Mouse (Mus musculus): Measurements from ENCODE around the gene Pigk. TPM values are rescaled to one million over a fixed set of nuclear protein-coding genes. Genes with fewer than 3 reads are reported as not detected.

The Pigk gene
- polyA plus RNA-seq, 1 experiment = 5.8 TPM

GRCm38 (mm10) chr3:152744301-152744700, 30.4 kb downstream of the Pigk start:
- WGBS = 93% methylated on average over 12 of the region's 12 CpGs
- TF ChIP-seq CTCF (IDR thresholded peaks at IDR 0.05; ENCODE audit: extremely low read depth, insufficient read depth, insufficient read length, insufficient replicate concordance) (no peak), POLR2A (IDR thresholded peaks at IDR 0.05; ENCODE audit: low read depth, low read length) (no peak)
- Histone ChIP-seq H3K4me1 (ENCODE audit: control insufficient read depth, insufficient read depth, insufficient read length) (no peaks in the 10 kb centered on the region), H3K4me3 (ENCODE audit: extremely low read depth, insufficient read depth, insufficient read length) (no peak overlapping the region), H3K27ac (ENCODE audit: insufficient read depth, low read length) (no peak overlapping the region), H3K36me3 (ENCODE audit: control insufficient read depth, insufficient read depth, low read length) (peaks cover 6% of the 10 kb centered on the region), H3K27me3 (ENCODE audit: control insufficient read depth, insufficient read depth, low read length) (no peaks in the 10 kb centered on the region)
- DNase-seq (ENCODE audit: low read depth in 1 of 2, low spot score in 2 of 2) = no peak

GRCm38 (mm10) chr3:152745611-152746010, 31.7 kb downstream of the Pigk start:
- WGBS = 96% methylated on average over 9 of the region's 9 CpGs
- TF ChIP-seq CTCF (IDR thresholded peaks at IDR 0.05; ENCODE audit: extremely low read depth, insufficient read depth, insufficient read length, insufficient replicate concordance) = no peak
- TF ChIP-seq POLR2A (IDR thresholded peaks at IDR 0.05; ENCODE audit: low read depth, low read length) = no peak
- Histone ChIP-seq H3K27me3 (ENCODE audit: control insufficient read depth, insufficient read depth, low read length) (no peaks in the 10 kb centered on the region), H3K36me3 (ENCODE audit: control insufficient read depth, insufficient read depth, low read length) (peaks cover 6% of the 10 kb centered on the region), H3K27ac (ENCODE audit: insufficient read depth, low read length) (no peak overlapping the region), H3K4me1 (ENCODE audit: control insufficient read depth, insufficient read depth, insufficient read length) (no peaks in the 10 kb centered on the region), H3K4me3 (ENCODE audit: extremely low read depth, insufficient read depth, insufficient read length) (no peak overlapping the region)
- no peak for DNase-seq (ENCODE audit: low read depth in 1 of 2, low spot score in 2 of 2)

GRCm38 (mm10) chr3:152749461-152749871, 35.6 kb downstream of the Pigk start:
- WGBS = 45% methylated on average over 3 of the region's 3 CpGs
- DNase-seq (ENCODE audit: low read depth in 1 of 2, low spot score in 2 of 2) = no peak
- Histone ChIP-seq H3K36me3 (ENCODE audit: control insufficient read depth, insufficient read depth, low read length) (peaks cover 5% of the 10 kb centered on the region; the same call in 1 of the 2 replicates), H3K27me3 (ENCODE audit: control insufficient read depth, insufficient read depth, low read length) (no peaks in the 10 kb centered on the region), H3K4me3 (ENCODE audit: extremely low read depth, insufficient read depth, insufficient read length) (no peak overlapping the region), H3K27ac (ENCODE audit: insufficient read depth, low read length) (no peak overlapping the region), H3K4me1 (ENCODE audit: control insufficient read depth, insufficient read depth, insufficient read length) (no peaks in the 10 kb centered on the region)
- no peak for TF ChIP-seq POLR2A (IDR thresholded peaks at IDR 0.05; ENCODE audit: low read depth, low read length)
- no peak for TF ChIP-seq CTCF (IDR thresholded peaks at IDR 0.05; ENCODE audit: extremely low read depth, insufficient read depth, insufficient read length, insufficient replicate concordance)

- Histone ChIP-seq H3K36me3 (ENCODE audit: control insufficient read depth, insufficient read depth, low read length) (peaks cover 5% of the 10 kb centered on the region; the same call in 1 of the 2 replicates), H3K27me3 (ENCODE audit: control insufficient read depth, insufficient read depth, low read length) (no peaks in the 10 kb centered on the region), H3K4me3 (ENCODE audit: extremely low read depth, insufficient read depth, insufficient read length) (no peak overlapping the region), H3K27ac (ENCODE audit: insufficient read depth, low read length) (no peak overlapping the region), H3K4me1 (ENCODE audit: control insufficient read depth, insufficient read depth, insufficient read length) (no peaks in the 10 kb centered on the region)
- WGBS = 78% methylated on average over 2 of the region's 2 CpGs
- no peak for DNase-seq (ENCODE audit: low read depth in 1 of 2, low spot score in 2 of 2)
- TF ChIP-seq POLR2A (IDR thresholded peaks at IDR 0.05; ENCODE audit: low read depth, low read length) (no peak), CTCF (IDR thresholded peaks at IDR 0.05; ENCODE audit: extremely low read depth, insufficient read depth, insufficient read length, insufficient replicate concordance) (no peak)
Observed at GRCm38 (mm10) chr3:152749881-152750280, 36.0 kb downstream of the Pigk start.

GRCm38 (mm10) chr3:152752911-152753310, 39.0 kb downstream of the Pigk start:
- Histone ChIP-seq H3K4me3 (ENCODE audit: extremely low read depth, insufficient read depth, insufficient read length) (no peak overlapping the region), H3K27me3 (ENCODE audit: control insufficient read depth, insufficient read depth, low read length) (no peaks in the 10 kb centered on the region), H3K36me3 (ENCODE audit: control insufficient read depth, insufficient read depth, low read length) (0 out of 2 replicates have a peak, but pooled peaks cover 2% of the 10 kb centered on the region), H3K4me1 (ENCODE audit: control insufficient read depth, insufficient read depth, insufficient read length) (no peaks in the 10 kb centered on the region), H3K27ac (ENCODE audit: insufficient read depth, low read length) (no peak overlapping the region)
- WGBS = 94% methylated on average over 1 of the region's 1 CpGs
- no peak for DNase-seq (ENCODE audit: low read depth in 1 of 2, low spot score in 2 of 2)
- TF ChIP-seq POLR2A (IDR thresholded peaks at IDR 0.05; ENCODE audit: low read depth, low read length) (no peak), CTCF (IDR thresholded peaks at IDR 0.05; ENCODE audit: extremely low read depth, insufficient read depth, insufficient read length, insufficient replicate concordance) (no peak)

- 86% methylated on average over 4 of the region's 4 CpGs for WGBS
- H3K27me3 ChIP-seq (ENCODE audit: control insufficient read depth, insufficient read depth, low read length) = no peaks in the 10 kb centered on the region
- no peaks in the 10 kb centered on the region for H3K4me1 ChIP-seq (ENCODE audit: control insufficient read depth, insufficient read depth, insufficient read length)
- H3K36me3 ChIP-seq (ENCODE audit: control insufficient read depth, insufficient read depth, low read length) = 0 out of 2 replicates have a peak, but pooled peaks cover 2% of the 10 kb centered on the region
- H3K27ac ChIP-seq (ENCODE audit: insufficient read depth, low read length) = no peak overlapping the region
- H3K4me3 ChIP-seq (ENCODE audit: extremely low read depth, insufficient read depth, insufficient read length) = no peak overlapping the region
- no peak for DNase-seq (ENCODE audit: low read depth in 1 of 2, low spot score in 2 of 2)
- no peak for TF ChIP-seq CTCF (IDR thresholded peaks at IDR 0.05; ENCODE audit: extremely low read depth, insufficient read depth, insufficient read length, insufficient replicate concordance)
- no peak for TF ChIP-seq POLR2A (IDR thresholded peaks at IDR 0.05; ENCODE audit: low read depth, low read length)
Observed at GRCm38 (mm10) chr3:152753345-152753744, 39.4 kb downstream of the Pigk start.

- H3K36me3 ChIP-seq (ENCODE audit: control insufficient read depth, insufficient read depth, low read length) = 0 out of 2 replicates have a peak, but pooled peaks cover 2% of the 10 kb centered on the region
- 93% methylated on average over 14 of the region's 14 CpGs for WGBS
- H3K27me3 ChIP-seq (ENCODE audit: control insufficient read depth, insufficient read depth, low read length) = no peaks in the 10 kb centered on the region
- no peaks in the 10 kb centered on the region for H3K4me1 ChIP-seq (ENCODE audit: control insufficient read depth, insufficient read depth, insufficient read length)
- DNase-seq (ENCODE audit: low read depth in 1 of 2, low spot score in 2 of 2) = no peak
- TF ChIP-seq POLR2A (IDR thresholded peaks at IDR 0.05; ENCODE audit: low read depth, low read length) (no peak), CTCF (IDR thresholded peaks at IDR 0.05; ENCODE audit: extremely low read depth, insufficient read depth, insufficient read length, insufficient replicate concordance) (no peak)
- H3K4me3 ChIP-seq (ENCODE audit: extremely low read depth, insufficient read depth, insufficient read length) = no peak overlapping the region
- no peak overlapping the region for H3K27ac ChIP-seq (ENCODE audit: insufficient read depth, low read length)
Observed at GRCm38 (mm10) chr3:152753920-152754764, 40.2 kb downstream of the Pigk start.

All from spleen, adult 2 months (tissue).